Mouse (Mus musculus): ENCODE data around the gene Lrrc2. TPM values are rescaled to one million over a fixed set of nuclear protein-coding genes. Genes with fewer than 3 reads are reported as not detected.

The Lrrc2 gene
- polyA plus RNA-seq, 1 experiment: 0.02 TPM

DNA sequence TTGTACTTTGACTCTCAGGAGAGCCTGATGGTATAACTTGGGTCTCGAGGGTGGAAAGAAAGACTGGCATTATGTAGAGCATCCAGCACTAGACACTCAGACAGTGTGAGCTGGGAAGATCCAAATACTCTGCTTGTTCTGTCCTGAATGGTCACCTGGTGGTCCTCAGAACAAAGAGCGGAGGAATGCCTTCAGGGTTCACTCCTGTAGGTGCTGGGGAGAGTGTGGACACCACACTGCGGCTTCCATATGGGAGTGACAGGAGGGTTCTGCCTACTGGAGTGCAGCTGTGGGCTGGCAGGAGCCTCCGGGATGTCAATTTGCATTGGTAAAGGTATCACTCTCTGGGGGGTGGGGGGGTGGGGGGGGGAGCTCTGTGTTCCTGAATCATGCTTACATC lies 31.0 kb downstream of the Lrrc2 start:
- WGBS: 70% methylated on average over 4 of the region's 4 CpGs
- DNase-seq (ENCODE audit: low read depth, low spot score): no peak

- 94% methylated on average over 9 of the region's 9 CpGs for WGBS
- DNase-seq (ENCODE audit: low read depth, low spot score): no peak
These were observed 32.8 kb downstream of the Lrrc2 start for GRCm38 (mm10) chr9:110984096-110984495.

GRCm38 (mm10) chr9:110985541-110985940 lies 34.2 kb downstream of the Lrrc2 start:
- no peak for DNase-seq (ENCODE audit: low read depth, low spot score)
- WGBS: 83% methylated on average over 5 of the region's 5 CpGs

DNA sequence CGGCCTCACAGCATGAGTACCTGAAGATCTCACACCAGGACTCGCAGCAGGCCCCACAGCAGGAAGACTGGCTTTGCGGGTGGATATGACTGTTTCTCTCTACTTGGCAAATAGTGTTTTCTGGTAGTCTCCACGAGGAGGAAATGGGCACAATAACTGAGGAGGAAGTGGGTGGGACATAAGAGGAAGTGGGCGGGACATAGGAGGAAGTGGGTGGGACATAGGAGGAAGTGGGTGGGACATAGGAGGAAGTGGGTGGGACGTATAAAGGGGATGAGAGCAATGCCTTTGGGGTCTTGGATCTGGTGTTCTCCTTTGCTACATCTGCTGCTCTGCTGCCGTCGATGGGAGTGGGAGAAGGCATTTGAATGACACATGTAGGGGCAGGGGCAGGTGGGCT lies 34.6 kb downstream of the Lrrc2 start:
- 86% methylated on average over 8 of the region's 8 CpGs for WGBS
- DNase-seq (ENCODE audit: low read depth, low spot score): no peak

GRCm38 (mm10) chr9:110987331-110987730 lies 36.0 kb downstream of the Lrrc2 start:
- 63% methylated on average over 4 of the region's 4 CpGs for WGBS
- DNase-seq (ENCODE audit: low read depth, low spot score): no peak

GRCm38 (mm10) chr9:110988078-110988477 lies 36.7 kb downstream of the Lrrc2 start:
- WGBS: 54% methylated on average over 3 of the region's 3 CpGs

GRCm38 (mm10) chr9:110989141-110989540 lies 37.8 kb downstream of the Lrrc2 start:
- 56% methylated on average over 4 of the region's 4 CpGs for WGBS

More at GRCm38 (mm10) chr9:110988078-110988477, 36.7 kb downstream of the Lrrc2 start:
- no peak for DNase-seq (ENCODE audit: low read depth, low spot score)

DNA sequence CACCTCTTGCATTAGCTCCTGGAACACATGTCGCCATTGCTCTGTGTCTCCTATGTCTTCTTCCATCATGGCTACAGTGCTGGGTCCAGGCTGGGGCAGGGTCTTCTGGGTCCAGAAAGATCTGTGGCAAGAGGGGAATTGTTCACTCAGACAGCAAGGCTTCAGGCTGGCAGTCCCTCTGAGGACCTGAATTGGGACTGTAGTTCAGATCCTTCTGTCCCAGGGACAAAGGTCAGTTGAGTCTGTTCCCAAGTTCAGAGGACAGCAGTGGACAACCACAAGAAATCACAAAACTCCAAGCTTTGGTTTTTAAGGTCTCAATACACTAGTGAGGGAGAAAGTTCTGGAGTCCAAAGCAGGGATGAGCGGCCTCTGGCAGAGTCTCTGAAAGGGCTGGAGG lies 38.2 kb downstream of the Lrrc2 start:
- WGBS: 94% methylated on average over 2 of the region's 2 CpGs

More at GRCm38 (mm10) chr9:110989141-110989540, 37.8 kb downstream of the Lrrc2 start:
- DNase-seq (ENCODE audit: low read depth, low spot score): no peak

GRCm38 (mm10) chr9:110990204-110990603 lies 38.9 kb downstream of the Lrrc2 start, which contains the start of gene Rtp3:
Rtp3 (minus strand) TSS chr9:110990583.
- 12% methylated on average over 6 of the region's 6 CpGs for WGBS
- DNase-seq (ENCODE audit: low read depth, low spot score): no peak

More for the DNA sequence above, 38.2 kb downstream of the Lrrc2 start:
- no peak for DNase-seq (ENCODE audit: low read depth, low spot score)

- no peak for DNase-seq (ENCODE audit: low read depth, low spot score)
These were observed 42.0 kb downstream of the Lrrc2 start for GRCm38 (mm10) chr9:110993281-110993709.

GRCm38 (mm10) chr9:110994716-110995172 lies 43.4 kb downstream of the Lrrc2 start:
- DNase-seq (ENCODE audit: low read depth, low spot score): peak; percentile 92
- WGBS: 4% methylated on average over 13 of the region's 13 CpGs

More at GRCm38 (mm10) chr9:110993281-110993709, 42.0 kb downstream of the Lrrc2 start:
- 9% methylated on average over 3 of the region's 3 CpGs for WGBS

- WGBS: 3% methylated on average over 5 of the region's 5 CpGs
- DNase-seq (ENCODE audit: low read depth, low spot score): peak; percentile 73
These were observed 45.9 kb downstream of the Lrrc2 start for GRCm38 (mm10) chr9:110997245-110997644.

GRCm38 (mm10) chr9:110999056-110999455 lies 47.7 kb downstream of the Lrrc2 start:
- 82% methylated on average over 2 of the region's 2 CpGs for WGBS
- no peak for DNase-seq (ENCODE audit: low read depth, low spot score)

- 37% methylated on average over 10 of the region's 10 CpGs for WGBS
- no peak for DNase-seq (ENCODE audit: low read depth, low spot score)
These were observed 48.5 kb downstream of the Lrrc2 start for GRCm38 (mm10) chr9:110999856-111000255.

DNA sequence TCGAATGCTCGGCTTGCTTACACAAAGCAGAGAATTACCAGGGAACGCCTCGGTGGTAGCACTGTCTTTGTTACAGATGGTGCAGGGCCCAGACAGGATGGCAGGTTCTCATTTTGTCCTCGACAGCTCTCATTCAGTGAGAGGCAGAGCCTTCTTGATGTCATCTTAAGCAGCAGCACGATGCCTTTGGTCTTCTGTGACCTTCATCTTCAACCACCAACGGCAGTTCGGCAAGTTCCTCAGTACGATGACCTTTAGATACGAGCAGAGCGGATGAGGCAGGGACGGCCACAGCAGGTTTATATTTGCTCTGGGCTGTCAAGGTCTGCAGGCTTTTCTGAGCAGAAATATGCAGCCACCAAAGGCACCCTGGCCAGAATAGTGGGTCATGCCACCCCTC lies 50.3 kb downstream of the Lrrc2 start:
- 74% methylated on average over 12 of the region's 12 CpGs for WGBS
- DNase-seq (ENCODE audit: low read depth, low spot score): no peak

DNA sequence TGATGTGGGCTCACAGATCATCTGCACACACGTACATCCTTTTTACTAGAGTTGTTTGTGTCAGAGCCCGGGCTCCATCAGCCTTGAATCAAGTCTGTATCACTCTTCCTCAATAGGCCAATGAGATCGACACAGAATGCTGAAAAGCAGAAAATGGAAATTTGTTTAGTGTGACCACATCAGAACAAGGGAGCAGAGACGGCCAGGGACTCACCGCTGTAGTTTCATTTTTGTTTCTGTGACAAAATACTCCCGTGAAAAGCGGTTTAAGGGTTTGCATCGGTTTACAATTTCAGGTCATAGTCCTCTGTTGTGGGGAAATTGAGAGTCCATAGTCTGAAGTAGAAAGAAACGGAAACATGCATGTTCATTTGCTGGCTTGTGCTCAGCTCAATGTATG lies 51.9 kb downstream of the Lrrc2 start:
- 61% methylated on average over 9 of the region's 9 CpGs for WGBS

GRCm38 (mm10) chr9:111006544-111006943 lies 55.2 kb downstream of the Lrrc2 start:
- DNase-seq (ENCODE audit: low read depth, low spot score): no peak
- 93% methylated on average over 2 of the region's 2 CpGs for WGBS

More for the DNA sequence above, 51.9 kb downstream of the Lrrc2 start:
- DNase-seq (ENCODE audit: low read depth, low spot score): no peak

DNA sequence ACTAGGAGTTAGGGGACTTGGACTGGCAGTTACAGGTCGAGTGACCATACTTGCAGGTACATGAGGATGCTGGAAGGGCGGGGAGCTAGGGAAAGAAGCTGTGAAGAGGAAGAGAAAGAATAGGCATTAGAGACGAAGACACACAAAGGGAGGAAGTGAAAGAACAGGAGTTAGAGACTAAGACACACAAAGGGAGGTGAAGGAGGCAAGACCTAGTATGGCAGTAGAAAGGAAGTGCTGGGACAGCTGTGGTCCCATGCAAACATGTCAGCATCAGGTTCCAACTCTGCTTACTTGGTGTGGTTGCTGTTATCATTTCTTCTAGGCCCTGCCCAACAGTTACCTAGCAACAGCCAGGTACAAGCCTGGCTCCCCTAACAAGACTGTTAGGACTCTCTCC lies 58.4 kb downstream of the Lrrc2 start:
- no peak for DNase-seq (ENCODE audit: low read depth, low spot score)
- 61% methylated on average over 3 of the region's 3 CpGs for WGBS

- no peak for DNase-seq (ENCODE audit: low read depth, low spot score)
- whole genome bisulfite sequencing: 68% methylated on average over 9 of the region's 9 CpGs
These were observed 60.2 kb downstream of the Lrrc2 start for GRCm38 (mm10) chr9:111011550-111011949.

DNA sequence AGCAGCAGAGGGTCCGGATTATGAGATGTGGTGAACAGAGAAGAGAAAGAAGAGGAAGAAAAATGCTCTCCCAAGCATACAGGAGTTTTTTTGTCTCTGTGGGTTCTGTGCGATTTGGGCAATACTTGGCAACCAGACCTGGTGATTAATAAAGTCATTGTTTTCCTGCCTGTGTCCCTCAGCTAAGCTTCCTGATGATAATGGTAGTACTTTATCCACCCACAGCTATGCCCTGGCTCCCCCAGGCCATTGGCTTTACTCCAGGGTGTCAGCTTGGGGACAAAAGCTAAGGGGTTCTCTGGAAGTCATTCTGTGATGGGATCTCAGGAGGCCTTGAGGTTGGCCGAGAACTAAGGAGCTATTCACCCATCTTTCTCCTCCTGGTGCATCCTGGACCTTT lies 60.7 kb downstream of the Lrrc2 start:
- no peak for DNase-seq (ENCODE audit: low read depth, low spot score)
- WGBS: 77% methylated on average over 3 of the region's 3 CpGs

GRCm38 (mm10) chr9:111015658-111016057 lies 64.3 kb downstream of the Lrrc2 start:
- WGBS: 79% methylated on average over 4 of the region's 4 CpGs
- DNase-seq (ENCODE audit: low read depth, low spot score): no peak

DNA sequence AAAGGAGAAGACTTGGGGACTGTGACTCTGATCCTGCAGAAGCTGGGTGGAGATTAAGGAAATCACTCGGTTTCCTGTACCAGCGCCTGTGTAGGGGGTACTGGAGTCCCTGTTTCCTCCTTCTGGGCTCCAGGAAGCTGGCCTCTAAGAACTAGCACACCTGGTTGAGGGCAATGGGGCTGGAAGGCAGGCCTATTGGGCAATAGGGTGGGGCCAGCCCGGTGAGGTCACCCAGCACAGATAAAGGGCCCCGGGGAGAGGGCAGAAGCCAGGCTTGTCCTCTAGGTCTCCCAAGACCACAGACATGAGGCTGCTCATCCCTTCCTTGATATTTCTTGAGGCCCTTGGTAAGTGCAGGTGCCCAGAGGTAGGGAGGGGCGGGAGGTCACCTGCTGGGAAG lies 67.7 kb downstream of the Lrrc2 start, which contains the start of gene Ltf:
TSS of gene Ltf (plus strand) at position 250 of the 400 bp plus-strand sequence.
- WGBS: 37% methylated on average over 5 of the region's 5 CpGs

More for the DNA sequence above, 67.7 kb downstream of the Lrrc2 start, which contains the start of gene Ltf:
- no peak for DNase-seq (ENCODE audit: low read depth, low spot score)

All from large intestine, adult 2 months (tissue).